Mouse (Mus musculus) erythroblast, embryonic 14.5 days (primary cell): ENCODE measurements around the gene Fam181a.

Source experiments
- GATA1 ChIP-seq: IDR thresholded peaks from 2 replicates; pipeline ENCODE4 v1.6.1; 2012; ENCODE audit warnings: low read length, inconsistent platforms, mixed read lengths
- TAL1 ChIP-seq: IDR thresholded peaks from 3 replicates; pipeline ENCODE4 v1.6.1; 2012; ENCODE audit warnings: low read length, inconsistent platforms, mixed read lengths

DNA sequence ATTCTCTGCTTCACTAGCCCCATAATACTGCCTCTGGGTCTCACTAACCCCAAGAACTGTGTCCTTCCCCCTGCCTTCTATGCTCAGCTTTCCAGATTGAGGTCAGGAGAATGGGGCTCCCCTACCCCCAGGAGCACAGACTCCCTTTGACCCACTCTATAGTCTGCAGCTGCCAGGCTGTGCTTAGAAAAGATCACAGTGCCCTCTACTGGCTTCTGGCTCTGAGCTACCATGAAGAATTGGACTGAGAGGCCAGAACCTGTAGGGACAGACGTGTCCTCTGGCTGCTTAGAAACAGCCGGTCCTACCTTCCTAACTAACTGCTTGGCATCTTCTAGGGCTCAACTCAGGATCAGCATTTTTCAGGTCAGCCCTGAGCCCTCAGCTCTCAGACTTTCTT is 4.6 kb upstream of the Fam181a start:
- TF ChIP-seq TAL1: no peak
- TF ChIP-seq GATA1: no peak
